Mouse (Mus musculus) retina, embryonic 14.5 days (tissue): Measurements from ENCODE around the gene Sirpa.

Experiments used
- DNase-seq: peaks from one replicate; pipeline ENCODE4 v3.0.0-alpha.2; 2015; ENCODE audit warnings: low spot score

The Sirpa gene

DNA sequence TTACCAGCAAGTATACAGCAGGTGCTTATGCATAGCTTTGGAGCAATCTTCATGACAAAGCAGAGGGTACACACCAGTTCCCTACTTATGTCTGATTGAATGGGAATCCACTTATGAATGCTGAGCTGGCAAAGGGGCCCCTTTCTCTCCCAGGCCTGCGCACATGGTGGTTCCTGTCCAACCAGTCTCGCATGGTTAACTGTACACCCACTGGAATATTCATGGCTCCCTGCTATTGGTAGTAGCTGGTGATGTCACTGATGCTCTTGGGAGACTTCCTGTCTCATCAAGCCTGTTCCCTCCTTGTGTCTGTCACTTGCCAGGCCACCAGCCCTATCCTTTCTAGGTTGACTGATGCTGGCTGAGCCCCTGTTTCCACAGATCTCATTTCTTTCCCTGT, 14.3 kb downstream of the Sirpa start:
- DNase-seq, result no peak

GRCm38 (mm10) chr2:129613971-129614370, 21.3 kb downstream of the Sirpa start:
- DNase-seq, result no peak

- no peak for DNase-seq
Observed at GRCm38 (mm10) chr2:129614482-129615185, 22.0 kb downstream of the Sirpa start.

DNA sequence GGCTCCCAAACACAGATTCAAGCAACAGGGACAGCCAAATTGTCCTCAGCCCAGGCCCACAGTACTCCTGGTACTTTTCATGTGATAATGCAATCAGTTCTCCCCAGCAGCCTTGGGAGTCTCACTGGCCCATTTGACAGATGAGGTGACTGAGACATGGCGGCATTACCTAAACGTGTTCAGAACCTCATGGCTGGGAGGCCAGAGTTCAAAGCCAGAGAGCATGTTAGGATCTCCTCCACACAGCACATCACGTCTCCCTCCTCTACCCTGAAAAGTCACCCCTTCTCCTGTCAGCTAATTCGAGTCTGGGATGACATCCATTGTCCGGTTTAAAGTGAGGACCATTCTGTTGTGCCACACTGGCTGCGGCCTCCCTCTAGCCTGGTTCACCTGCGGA, 27.5 kb downstream of the Sirpa start:
- DNase-seq, result no peak

- no peak for DNase-seq
Observed at GRCm38 (mm10) chr2:129620881-129621280, 28.2 kb downstream of the Sirpa start.

- DNase-seq, result no peak
Observed at GRCm38 (mm10) chr2:129621654-129622490, 29.2 kb downstream of the Sirpa start.

DNA sequence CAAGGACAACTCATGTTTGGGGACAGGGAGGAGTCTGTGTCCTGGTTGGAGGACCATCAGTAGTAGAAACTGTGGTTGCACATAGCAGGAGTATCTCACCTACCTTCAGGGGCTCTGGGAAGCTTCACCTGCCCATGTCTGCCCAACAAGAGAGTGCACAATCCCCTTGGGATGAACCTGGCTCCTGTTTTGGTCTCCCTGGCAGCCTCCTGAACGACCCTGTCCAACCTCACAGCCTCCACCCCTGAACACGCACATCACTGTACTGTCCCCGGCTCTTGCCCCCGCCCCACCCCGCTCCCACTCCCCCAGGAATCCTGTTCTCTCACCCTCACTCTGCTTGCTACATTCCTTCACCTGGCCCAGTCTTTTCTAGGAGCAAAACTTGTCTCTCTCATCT, 30.3 kb downstream of the Sirpa start:
- no peak for DNase-seq

DNA sequence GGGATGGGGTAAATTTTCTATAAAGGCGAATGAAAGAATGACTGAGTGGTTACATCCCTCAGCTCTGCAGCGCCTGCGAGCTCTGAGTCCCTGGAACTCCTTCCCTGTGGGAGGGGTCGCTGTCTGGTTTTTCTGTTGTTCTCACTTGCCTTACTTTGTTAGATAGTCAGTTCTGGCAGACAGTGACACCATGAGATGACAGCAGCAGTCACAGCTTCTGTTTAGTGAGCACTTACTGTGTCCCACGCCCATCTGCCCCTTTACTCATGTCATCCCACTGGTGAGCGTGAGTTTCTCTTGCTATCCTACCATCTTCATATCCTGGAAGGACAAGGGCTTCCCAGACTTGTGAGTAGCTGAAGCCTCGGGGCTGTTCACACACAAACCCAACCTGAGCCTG, 31.1 kb downstream of the Sirpa start:
- DNase-seq, result no peak

DNA sequence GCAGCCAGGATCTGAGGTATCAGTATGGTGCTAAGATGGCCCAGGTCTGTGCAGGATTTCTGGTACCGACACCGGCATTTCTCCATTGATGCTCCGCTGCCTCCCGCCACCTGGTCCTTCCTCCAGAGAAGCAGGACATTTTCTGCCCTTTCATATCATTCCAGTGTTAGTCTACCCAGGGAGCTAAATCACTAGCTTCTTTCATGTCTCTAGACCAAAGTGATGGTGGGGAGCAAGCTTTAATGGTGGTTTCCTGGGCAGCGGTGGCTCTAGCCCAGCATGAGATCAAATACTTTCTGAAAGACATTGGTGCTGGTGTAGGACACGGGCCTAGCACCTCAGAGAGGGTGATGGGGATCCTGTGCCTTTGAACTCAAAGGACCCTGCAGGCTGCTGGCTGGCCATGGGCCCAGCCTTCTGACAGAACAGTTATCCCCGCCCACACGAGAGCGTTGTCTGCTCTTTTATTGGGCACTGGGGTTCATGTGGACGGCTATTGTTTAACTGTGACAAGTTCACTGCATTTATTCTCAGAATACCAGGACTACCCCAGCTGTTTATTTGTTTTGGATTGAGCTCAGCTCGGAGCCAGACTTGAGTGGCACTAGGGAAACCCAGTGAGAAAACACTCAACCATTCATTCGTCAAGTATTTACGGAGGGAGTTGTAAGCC, 31.7 kb downstream of the Sirpa start:
- DNase-seq, result no peak

GRCm38 (mm10) chr2:129624956-129625355, 32.3 kb downstream of the Sirpa start:
- DNase-seq, result no peak

DNA sequence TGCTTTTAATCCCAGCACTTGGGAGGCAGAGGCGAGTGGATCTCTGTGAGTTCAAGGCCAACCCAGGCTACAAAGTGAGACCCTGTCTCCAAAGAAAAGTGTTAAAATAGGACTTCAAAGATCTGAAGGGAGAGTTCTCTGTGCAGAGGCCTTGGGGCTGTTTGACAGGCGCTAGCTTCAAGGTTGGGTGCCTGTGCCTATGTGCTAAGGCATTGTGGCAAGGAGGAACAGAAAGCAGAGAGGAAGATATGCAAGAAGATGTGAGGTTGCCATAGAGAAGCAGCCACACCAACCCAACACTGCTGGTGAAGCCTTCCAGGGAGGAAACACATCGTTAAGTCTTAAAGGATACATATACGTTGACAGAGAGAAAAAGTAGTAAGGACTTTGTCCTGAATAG, 33.2 kb downstream of the Sirpa start:
- DNase-seq, result no peak

GRCm38 (mm10) chr2:129626621-129627061, 34.0 kb downstream of the Sirpa start:
- DNase-seq, result no peak

- DNase-seq, result no peak
Observed at GRCm38 (mm10) chr2:129627133-129627532, 34.5 kb downstream of the Sirpa start.

- no peak for DNase-seq
Observed at GRCm38 (mm10) chr2:129627811-129628210, 35.2 kb downstream of the Sirpa start.

DNA sequence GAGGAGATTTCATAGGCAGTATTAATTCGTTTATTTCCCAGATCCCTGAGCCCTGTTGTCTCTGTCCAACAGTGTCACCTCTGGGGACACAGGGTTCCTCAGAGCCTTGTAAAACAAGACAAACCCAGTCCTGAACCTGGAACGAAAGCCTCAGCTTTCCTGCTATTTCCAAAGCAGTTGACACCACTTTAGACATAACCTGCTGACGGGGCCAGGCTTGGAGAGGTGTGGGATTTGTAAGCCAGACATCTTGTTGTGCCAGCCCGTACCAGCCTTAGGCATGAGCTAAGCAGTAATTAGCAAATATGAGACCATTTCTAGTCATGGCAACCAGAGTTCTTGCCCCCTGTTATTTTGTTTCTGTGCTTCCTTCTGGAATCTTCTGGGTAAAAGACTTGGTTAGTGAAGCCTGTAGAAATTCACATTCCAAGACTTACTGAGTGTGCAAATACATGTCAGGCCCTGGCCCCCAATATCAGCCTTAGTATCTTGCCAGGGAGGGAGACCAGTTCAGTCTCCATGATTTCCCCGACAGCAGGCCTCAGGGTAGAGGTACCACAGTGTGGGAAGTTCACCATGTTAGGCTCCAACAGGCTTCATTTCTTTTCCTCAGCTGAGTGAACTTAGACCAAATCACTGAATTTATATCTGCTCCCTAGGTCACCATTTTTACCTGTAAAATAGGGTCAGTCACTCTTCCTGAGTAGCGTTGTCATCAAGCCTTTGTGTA, 36.0 kb downstream of the Sirpa start:
- DNase-seq, result no peak

DNA sequence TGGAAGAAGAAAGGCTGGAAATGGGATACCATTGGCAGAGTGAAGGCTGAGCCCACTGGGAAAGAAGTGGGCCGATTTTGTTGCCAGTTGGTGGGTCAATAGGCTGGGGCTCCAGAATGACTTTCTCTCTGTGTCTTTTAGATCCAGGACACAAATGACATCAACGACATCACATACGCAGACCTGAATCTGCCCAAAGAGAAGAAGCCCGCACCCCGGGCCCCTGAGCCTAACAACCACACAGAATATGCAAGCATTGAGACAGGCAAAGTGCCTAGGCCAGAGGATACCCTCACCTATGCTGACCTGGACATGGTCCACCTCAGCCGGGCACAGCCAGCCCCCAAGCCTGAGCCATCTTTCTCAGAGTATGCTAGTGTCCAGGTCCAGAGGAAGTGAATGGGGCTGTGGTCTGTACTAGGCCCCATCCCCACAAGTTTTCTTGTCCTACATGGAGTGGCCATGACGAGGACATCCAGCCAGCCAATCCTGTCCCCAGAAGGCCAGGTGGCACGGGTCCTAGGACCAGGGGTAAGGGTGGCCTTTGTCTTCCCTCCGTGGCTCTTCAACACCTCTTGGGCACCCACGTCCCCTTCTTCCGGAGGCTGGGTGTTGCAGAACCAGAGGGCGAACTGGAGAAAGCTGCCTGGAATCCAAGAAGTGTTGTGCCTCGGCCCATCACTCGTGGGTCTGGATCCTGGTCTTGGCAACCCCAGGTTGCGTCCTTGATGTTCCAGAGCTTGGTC, 37.3 kb downstream of the Sirpa start:
- DNase-seq, result no peak

DNA sequence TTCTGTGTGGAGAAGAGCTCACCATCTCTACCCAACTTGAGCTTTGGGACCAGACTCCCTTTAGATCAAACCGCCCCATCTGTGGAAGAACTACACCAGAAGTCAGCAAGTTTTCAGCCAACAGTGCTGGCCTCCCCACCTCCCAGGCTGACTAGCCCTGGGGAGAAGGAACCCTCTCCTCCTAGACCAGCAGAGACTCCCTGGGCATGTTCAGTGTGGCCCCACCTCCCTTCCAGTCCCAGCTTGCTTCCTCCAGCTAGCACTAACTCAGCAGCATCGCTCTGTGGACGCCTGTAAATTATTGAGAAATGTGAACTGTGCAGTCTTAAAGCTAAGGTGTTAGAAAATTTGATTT, 37.9 kb downstream of the Sirpa start:
- DNase-seq, result no peak

DNA sequence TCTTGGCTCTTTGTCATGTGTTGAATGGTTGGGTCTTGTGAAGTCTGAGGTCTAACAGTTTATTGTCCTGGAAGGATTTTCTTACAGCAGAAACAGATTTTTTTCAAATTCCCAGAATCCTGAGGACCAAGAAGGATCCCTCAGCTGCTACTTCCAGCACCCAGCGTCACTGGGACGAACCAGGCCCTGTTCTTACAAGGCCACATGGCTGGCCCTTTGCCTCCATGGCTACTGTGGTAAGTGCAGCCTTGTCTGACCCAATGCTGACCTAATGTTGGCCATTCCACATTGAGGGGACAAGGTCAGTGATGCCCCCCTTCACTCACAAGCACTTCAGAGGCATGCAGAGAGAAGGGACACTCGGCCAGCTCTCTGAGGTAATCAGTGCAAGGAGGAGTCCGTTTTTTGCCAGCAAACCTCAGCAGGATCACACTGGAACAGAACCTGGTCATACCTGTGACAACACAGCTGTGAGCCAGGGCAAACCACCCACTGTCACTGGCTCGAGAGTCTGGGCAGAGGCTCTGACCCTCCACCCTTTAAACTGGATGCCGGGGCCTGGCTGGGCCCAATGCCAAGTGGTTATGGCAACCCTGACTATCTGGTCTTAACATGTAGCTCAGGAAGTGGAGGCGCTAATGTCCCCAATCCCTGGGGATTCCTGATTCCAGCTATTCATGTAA, 38.5 kb downstream of the Sirpa start:
- no peak for DNase-seq

DNA sequence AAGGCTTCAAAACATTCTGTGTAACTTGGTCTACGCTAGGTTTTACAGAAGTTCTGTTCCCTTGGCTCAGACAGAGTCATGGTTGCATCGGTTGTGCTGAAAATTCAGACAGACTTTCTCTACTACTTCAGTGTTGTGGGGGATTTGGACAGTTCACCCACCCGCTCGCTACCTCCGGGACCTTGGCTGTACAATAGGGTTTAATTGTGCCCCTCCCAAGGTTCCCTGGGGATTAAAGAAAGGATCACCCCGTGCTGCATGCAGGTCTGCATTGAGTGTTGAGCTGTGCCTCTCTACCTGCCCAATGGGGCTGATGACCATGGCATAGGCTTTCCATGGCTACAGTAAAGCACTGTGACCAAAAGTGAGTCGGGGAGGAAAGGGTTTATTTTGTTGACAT, 39.7 kb downstream of the Sirpa start:
- DNase-seq, result no peak

DNA sequence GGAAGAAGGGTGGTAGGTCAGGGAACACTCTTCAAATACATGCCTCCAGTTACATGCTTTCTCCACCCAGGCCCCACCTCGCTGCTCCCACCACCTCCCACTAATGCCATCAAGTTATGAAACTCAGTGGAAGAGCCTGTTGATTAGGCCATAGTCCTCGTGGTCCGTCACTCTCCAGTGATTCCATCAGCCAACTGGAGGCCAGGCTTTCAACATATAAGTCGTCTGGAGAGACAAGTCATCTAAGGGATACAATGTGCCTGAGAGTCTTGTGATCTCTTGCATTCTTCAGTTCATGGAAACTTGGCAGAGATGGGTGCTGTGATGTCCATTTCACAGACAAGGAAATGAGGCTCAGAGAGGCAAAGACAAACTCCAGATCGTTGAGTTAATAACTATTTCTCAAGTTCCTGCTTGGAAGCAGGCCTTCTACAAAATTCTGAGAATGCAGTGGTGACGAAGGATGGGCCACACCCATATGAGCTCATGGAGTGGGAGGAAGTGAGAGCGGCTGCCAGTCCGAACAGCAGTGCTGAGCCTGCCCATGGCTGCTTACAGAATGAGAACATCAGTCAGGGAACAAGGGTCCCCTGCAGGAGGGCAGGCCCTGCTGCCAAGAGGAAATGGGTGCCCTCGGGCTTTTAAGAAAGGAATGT, 40.6 kb downstream of the Sirpa start:
- no peak for DNase-seq

GRCm38 (mm10) chr2:129633982-129634381, 41.3 kb downstream of the Sirpa start:
- DNase-seq, result no peak
